Mouse (Mus musculus): ENCODE data around the gene E2f8. TPM values are rescaled to one million over a fixed set of nuclear protein-coding genes. Genes with fewer than 3 reads are reported as not detected.

E2f8 gene
- polyA plus RNA-seq, 1 experiment from 2014 or later: 14.6 TPM

DNA sequence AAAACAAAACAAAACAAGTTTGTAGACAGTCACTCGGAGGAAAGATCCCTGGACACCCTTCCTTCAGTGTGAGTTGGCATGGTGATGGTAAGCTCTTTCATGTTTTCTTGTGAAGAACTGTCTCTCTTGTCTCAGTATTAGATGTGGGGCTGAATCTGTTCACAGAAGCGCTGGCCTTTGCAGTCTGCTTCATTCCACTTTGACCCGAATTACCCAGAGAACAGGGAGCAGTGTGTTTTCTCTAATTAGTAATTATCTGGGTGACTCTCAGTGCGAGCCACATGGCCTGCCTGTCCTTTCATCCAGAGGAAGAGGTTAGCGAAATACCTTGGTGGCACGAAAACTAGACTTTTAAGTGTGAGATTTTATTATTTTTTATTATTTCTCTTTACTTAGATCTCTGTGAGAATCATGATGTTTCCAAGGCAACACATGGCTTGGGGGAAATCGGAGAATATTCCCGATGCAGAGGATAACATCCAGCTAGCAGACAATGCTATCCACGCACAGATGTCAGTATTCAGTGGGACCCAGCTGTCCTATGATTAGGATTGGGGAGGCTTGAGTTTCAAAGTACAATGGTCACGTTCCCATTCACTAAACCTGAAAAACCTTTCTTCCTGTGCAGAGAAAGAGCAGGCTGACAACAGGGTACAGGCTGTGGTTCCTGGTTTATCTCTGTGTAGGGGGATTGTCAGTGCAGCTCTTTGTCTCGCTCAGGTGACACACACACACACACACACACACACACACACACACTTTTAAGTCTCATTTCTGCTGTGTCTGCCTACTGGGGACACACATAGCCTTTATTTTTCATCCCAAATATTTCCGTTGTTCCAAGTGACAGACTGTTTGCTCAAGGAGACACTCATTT, 33.5 kb upstream of the E2f8 start:
- H3K4me3 ChIP-seq (ENCODE audit: low read depth, low read length): no peak overlapping the region
- DNase-seq (ENCODE audit: low spot score) (no peak), ATAC-seq (ENCODE audit: insufficient number of reproducible peaks, low FRiP score, low TSS enrichment, low read depth) (no peak)
- WGBS: 62% methylated on average over 12 of the region's 12 CpGs
- H3K4me1 ChIP-seq (ENCODE audit: control insufficient read depth, insufficient read depth, low read length): no peaks in the 10 kb centered on the region
- H3K4me2 ChIP-seq (ENCODE audit: low read depth, severe bottlenecking): no peak overlapping the region
- H3K9me3 ChIP-seq (ENCODE audit: control insufficient read depth, low read length): no peaks in the 10 kb centered on the region
- no peak overlapping the region for H3K9ac ChIP-seq (ENCODE audit: low read length)
- H3K27me3 ChIP-seq (ENCODE audit: control insufficient read depth, insufficient read depth, low read length): no peaks in the 10 kb centered on the region
- no peak overlapping the region for H3K27ac ChIP-seq (replicated peaks; ENCODE audit: low read depth, low read length)
- H3K36me3 ChIP-seq (ENCODE audit: control insufficient read depth, insufficient read depth, low read length): no peaks in the 10 kb centered on the region

- H3K9me3 ChIP-seq (ENCODE audit: control insufficient read depth, low read length): no peaks in the 10 kb centered on the region
- H3K4me1 ChIP-seq (ENCODE audit: control insufficient read depth, insufficient read depth, low read length): no peaks in the 10 kb centered on the region
- ATAC-seq (ENCODE audit: insufficient number of reproducible peaks, low FRiP score, low TSS enrichment, low read depth): no peak
- no peak overlapping the region for H3K27ac ChIP-seq (replicated peaks; ENCODE audit: low read depth, low read length)
- H3K9ac ChIP-seq (ENCODE audit: low read length): no peak overlapping the region
- H3K4me3 ChIP-seq (ENCODE audit: low read depth, low read length): no peak overlapping the region
- no peak overlapping the region for H3K4me2 ChIP-seq (ENCODE audit: low read depth, severe bottlenecking)
- no peak for DNase-seq (ENCODE audit: low spot score)
- no peaks in the 10 kb centered on the region for H3K27me3 ChIP-seq (ENCODE audit: control insufficient read depth, insufficient read depth, low read length)
- H3K36me3 ChIP-seq (ENCODE audit: control insufficient read depth, insufficient read depth, low read length): no peaks in the 10 kb centered on the region
These were observed 29.8 kb upstream of the E2f8 start for GRCm38 (mm10) chr7:48911146-48911545.

GRCm38 (mm10) chr7:48910282-48910681, 28.9 kb upstream of the E2f8 start:
- Histone ChIP-seq H3K4me2 (ENCODE audit: low read depth, severe bottlenecking) (no peak overlapping the region), H3K4me1 (ENCODE audit: control insufficient read depth, insufficient read depth, low read length) (no peaks in the 10 kb centered on the region), H3K27me3 (ENCODE audit: control insufficient read depth, insufficient read depth, low read length) (no peaks in the 10 kb centered on the region), H3K36me3 (ENCODE audit: control insufficient read depth, insufficient read depth, low read length) (no peaks in the 10 kb centered on the region), H3K4me3 (ENCODE audit: low read depth, low read length) (no peak overlapping the region), H3K9me3 (ENCODE audit: control insufficient read depth, low read length) (no peaks in the 10 kb centered on the region), H3K27ac (replicated peaks; ENCODE audit: low read depth, low read length) (no peak overlapping the region), H3K9ac (ENCODE audit: low read length) (no peak overlapping the region)
- DNase-seq (ENCODE audit: low spot score): no peak
- no peak for ATAC-seq (ENCODE audit: insufficient number of reproducible peaks, low FRiP score, low TSS enrichment, low read depth)
- whole genome bisulfite sequencing: 77% methylated on average over 6 of the region's 6 CpGs

- H3K4me2 ChIP-seq (ENCODE audit: low read depth, severe bottlenecking): no peak overlapping the region
- ATAC-seq (ENCODE audit: insufficient number of reproducible peaks, low FRiP score, low TSS enrichment, low read depth): no peak
- DNase-seq (ENCODE audit: low spot score): no peak
- no peaks in the 10 kb centered on the region for H3K27me3 ChIP-seq (ENCODE audit: control insufficient read depth, insufficient read depth, low read length)
- no peaks in the 10 kb centered on the region for H3K9me3 ChIP-seq (ENCODE audit: control insufficient read depth, low read length)
- no peak overlapping the region for H3K4me3 ChIP-seq (ENCODE audit: low read depth, low read length)
- no peaks in the 10 kb centered on the region for H3K36me3 ChIP-seq (ENCODE audit: control insufficient read depth, insufficient read depth, low read length)
- WGBS: 57% methylated on average over 4 of the region's 4 CpGs
- H3K9ac ChIP-seq (ENCODE audit: low read length): no peak overlapping the region
- H3K27ac ChIP-seq (replicated peaks; ENCODE audit: low read depth, low read length): no peak overlapping the region
- no peaks in the 10 kb centered on the region for H3K4me1 ChIP-seq (ENCODE audit: control insufficient read depth, insufficient read depth, low read length)
These were observed 27.9 kb upstream of the E2f8 start for GRCm38 (mm10) chr7:48909342-48909671.

DNA sequence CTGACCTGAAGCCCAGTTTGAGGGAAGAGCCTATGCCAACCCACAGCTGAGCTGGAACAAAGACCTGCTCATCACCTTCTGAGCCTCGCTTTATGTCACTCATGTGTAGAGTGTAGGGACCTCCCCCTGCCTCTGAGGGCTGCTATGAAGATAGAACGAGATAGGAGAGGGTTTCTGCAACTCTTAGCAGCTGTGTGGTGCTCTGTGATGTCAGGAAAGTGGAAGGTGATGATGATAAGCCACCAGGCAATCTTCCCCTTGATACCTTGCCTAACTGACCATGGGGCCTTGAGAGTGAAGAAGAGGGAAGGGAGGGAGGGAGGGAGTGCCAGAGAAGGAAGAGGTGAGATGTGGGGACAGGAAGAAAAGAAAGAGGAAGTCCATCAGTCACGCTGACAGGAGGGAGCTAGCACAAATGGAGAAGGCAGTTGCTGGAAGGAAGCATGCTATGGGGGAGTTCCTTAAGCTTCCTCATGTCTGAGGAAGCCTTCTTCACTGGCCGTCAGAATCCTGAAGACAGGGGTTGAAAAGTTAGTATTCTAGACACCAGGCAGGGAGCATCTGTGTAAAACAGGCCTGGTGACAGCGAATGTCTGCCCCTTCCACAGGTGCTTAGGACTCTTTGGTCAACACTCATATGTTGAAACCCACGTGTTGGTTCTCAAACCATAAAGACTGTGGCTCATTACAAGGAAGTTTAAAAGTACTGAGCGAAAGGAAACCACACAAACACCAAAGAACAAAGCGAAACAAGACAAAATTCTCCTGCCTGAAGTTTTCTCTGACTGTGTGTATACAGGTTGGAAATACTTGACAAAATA, 27.3 kb upstream of the E2f8 start, which contains the start of gene Nav2:
TSS of gene Nav2 (plus strand) at position 196 of the 821 bp plus-strand sequence.
- ATAC-seq (ENCODE audit: insufficient number of reproducible peaks, low FRiP score, low TSS enrichment, low read depth) (no peak), DNase-seq (ENCODE audit: low spot score) (no peak)
- Histone ChIP-seq H3K4me3 (ENCODE audit: low read depth, low read length) (no peak within 1 kb of the TSS), H3K4me2 (ENCODE audit: low read depth, severe bottlenecking) (no peak within 1 kb of the TSS), H3K9ac (ENCODE audit: low read length) (no peak within 1 kb of the TSS), H3K36me3 (ENCODE audit: control insufficient read depth, insufficient read depth, low read length) (no peaks in the 10 kb centered on the region), H3K27me3 (ENCODE audit: control insufficient read depth, insufficient read depth, low read length) (no peaks in the 10 kb centered on the region), H3K9me3 (ENCODE audit: control insufficient read depth, low read length) (no peaks in the 10 kb centered on the region), H3K27ac (replicated peaks; ENCODE audit: low read depth, low read length) (no peak within 1 kb of the TSS), H3K4me1 (ENCODE audit: control insufficient read depth, insufficient read depth, low read length) (no peaks in the 10 kb centered on the region)
- 68% methylated on average over 8 of the region's 8 CpGs for WGBS

DNA sequence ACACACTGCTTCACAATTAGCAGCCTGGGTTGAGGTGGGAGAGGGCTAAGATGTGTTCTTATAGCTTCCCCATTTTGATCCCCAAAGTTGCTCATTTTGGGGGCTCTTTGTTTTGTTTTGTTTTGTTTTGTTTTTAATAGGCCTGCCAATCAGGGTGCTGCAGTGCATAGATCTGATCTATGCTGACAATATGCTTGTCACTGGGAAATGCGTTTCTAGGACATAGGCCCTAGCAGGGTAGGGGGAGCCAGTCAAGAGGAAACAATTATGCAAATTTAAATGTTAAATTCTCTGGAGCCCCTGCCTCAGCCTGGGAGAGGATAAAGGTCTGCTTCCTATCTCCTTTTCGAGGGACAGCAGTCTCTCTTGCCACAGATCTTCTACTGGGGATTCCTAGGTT, 21.1 kb upstream of the E2f8 start:
- no peak for ATAC-seq (ENCODE audit: insufficient number of reproducible peaks, low FRiP score, low TSS enrichment, low read depth)
- no peaks in the 10 kb centered on the region for H3K4me1 ChIP-seq (ENCODE audit: control insufficient read depth, insufficient read depth, low read length)
- no peak overlapping the region for H3K27ac ChIP-seq (replicated peaks; ENCODE audit: low read depth, low read length)
- H3K4me3 ChIP-seq (ENCODE audit: low read depth, low read length): no peak overlapping the region
- H3K27me3 ChIP-seq (ENCODE audit: control insufficient read depth, insufficient read depth, low read length): no peaks in the 10 kb centered on the region
- DNase-seq (ENCODE audit: low spot score): no peak
- H3K36me3 ChIP-seq (ENCODE audit: control insufficient read depth, insufficient read depth, low read length): no peaks in the 10 kb centered on the region
- no peaks in the 10 kb centered on the region for H3K9me3 ChIP-seq (ENCODE audit: control insufficient read depth, low read length)
- WGBS: 29% methylated on average over 2 of the region's 2 CpGs
- no peak overlapping the region for H3K4me2 ChIP-seq (ENCODE audit: low read depth, severe bottlenecking)
- H3K9ac ChIP-seq (ENCODE audit: low read length): no peak overlapping the region

GRCm38 (mm10) chr7:48900408-48901167, 19.2 kb upstream of the E2f8 start:
- 69% methylated on average over 8 of the region's 8 CpGs for WGBS
- H3K27ac ChIP-seq (replicated peaks; ENCODE audit: low read depth, low read length): no peak overlapping the region
- H3K9ac ChIP-seq (ENCODE audit: low read length): no peak overlapping the region
- H3K27me3 ChIP-seq (ENCODE audit: control insufficient read depth, insufficient read depth, low read length): no peaks in the 10 kb centered on the region
- no peak for DNase-seq (ENCODE audit: low spot score)
- H3K9me3 ChIP-seq (ENCODE audit: control insufficient read depth, low read length): no peaks in the 10 kb centered on the region
- no peak overlapping the region for H3K4me3 ChIP-seq (ENCODE audit: low read depth, low read length)
- no peak for ATAC-seq (ENCODE audit: insufficient number of reproducible peaks, low FRiP score, low TSS enrichment, low read depth)
- no peak overlapping the region for H3K4me2 ChIP-seq (ENCODE audit: low read depth, severe bottlenecking)
- no peaks in the 10 kb centered on the region for H3K4me1 ChIP-seq (ENCODE audit: control insufficient read depth, insufficient read depth, low read length)
- no peaks in the 10 kb centered on the region for H3K36me3 ChIP-seq (ENCODE audit: control insufficient read depth, insufficient read depth, low read length)

GRCm38 (mm10) chr7:48898416-48898815, 17.0 kb upstream of the E2f8 start:
- no peaks in the 10 kb centered on the region for H3K4me1 ChIP-seq (ENCODE audit: control insufficient read depth, insufficient read depth, low read length)
- no peak overlapping the region for H3K4me3 ChIP-seq (ENCODE audit: low read depth, low read length)
- H3K27ac ChIP-seq (replicated peaks; ENCODE audit: low read depth, low read length): no peak overlapping the region
- no peaks in the 10 kb centered on the region for H3K36me3 ChIP-seq (ENCODE audit: control insufficient read depth, insufficient read depth, low read length)
- DNase-seq (ENCODE audit: low spot score) (no peak), ATAC-seq (ENCODE audit: insufficient number of reproducible peaks, low FRiP score, low TSS enrichment, low read depth) (no peak)
- no peaks in the 10 kb centered on the region for H3K27me3 ChIP-seq (ENCODE audit: control insufficient read depth, insufficient read depth, low read length)
- no peaks in the 10 kb centered on the region for H3K9me3 ChIP-seq (ENCODE audit: control insufficient read depth, low read length)
- no peak overlapping the region for H3K4me2 ChIP-seq (ENCODE audit: low read depth, severe bottlenecking)
- H3K9ac ChIP-seq (ENCODE audit: low read length): no peak overlapping the region
- WGBS: 61% methylated on average over 9 of the region's 9 CpGs
